8 mouse cellular contexts compared by ENCODE assay signal in genomic region chr10:89731341-89731740, GRCm38 (mm10). TPM values are rescaled to one million over a fixed set of nuclear protein-coding genes. Genes with fewer than 3 reads are reported as not detected.
DNase-seq lines count a peak whose midpoint lies in the region; ATAC-seq and TF ChIP-seq lines count a peak whose summit lies in the region.

No protein-coding gene starts in this region.

- 16% methylated on average over 5 of the region's 5 CpGs for WGBS in forebrain, embryonic 12.5 days
- 12% methylated on average over 5 of the region's 5 CpGs for WGBS in liver, postnatal 0 days (ENCODE audit: insufficient replicate concordance)

- H3K4me3 ChIP-seq in erythroblast, embryonic 14.5 days (replicated peaks) = peak overlapping the region; percentile 70
- H3K4me3 ChIP-seq in forebrain, embryonic 12.5 days (replicated peaks) = peak overlapping the region; percentile 56
- peak overlapping the region; percentile 78 for H3K4me3 ChIP-seq in liver, postnatal 0 days (ENCODE audit: low read depth, low read length)

- TF ChIP-seq CTCF in liver, postnatal 0 days (IDR thresholded peaks at IDR 0.05; ENCODE audit: low read depth) = no peak

- peak overlapping the region; percentile 65 for H3K9ac ChIP-seq in forebrain, embryonic 12.5 days
- H3K9ac ChIP-seq in liver, postnatal 0 days (replicated peaks) = peak overlapping the region; percentile 60

- peaks cover 10% of the 10 kb centered on the region for H3K36me3 ChIP-seq in erythroblast, embryonic 14.5 days (ENCODE audit: control insufficient read depth)
- peaks cover 5% of the 10 kb centered on the region for H3K36me3 ChIP-seq in forebrain, embryonic 12.5 days (replicated peaks)
- peaks cover 6% of the 10 kb centered on the region for H3K36me3 ChIP-seq in liver, postnatal 0 days (replicated peaks; ENCODE audit: insufficient read depth, low read length)

- peaks cover 24% of the 10 kb centered on the region for H3K4me1 ChIP-seq in erythroblast, embryonic 14.5 days (ENCODE audit: control insufficient read depth)
- H3K4me1 ChIP-seq in forebrain, embryonic 12.5 days = peaks cover 16% of the 10 kb centered on the region
- peaks cover 13% of the 10 kb centered on the region for H3K4me1 ChIP-seq in liver, postnatal 0 days (ENCODE audit: insufficient read depth)

- peak overlapping the region; percentile 70 for H3K4me2 ChIP-seq in forebrain, embryonic 12.5 days
- H3K4me2 ChIP-seq in liver, postnatal 0 days (ENCODE audit: low read depth, low read length) = peak overlapping the region; percentile 72

- peak; percentile 20 for DNase-seq in CD4-positive helper T cell, adult 2 months (ENCODE audit: low read depth, low spot score)
- no peak for DNase-seq in liver, postnatal 0 days
- no peak for DNase-seq in gastrocnemius, adult 18-20 months (ENCODE audit: low spot score)
- no peak for DNase-seq in frontal cortex, postnatal 36 days (ENCODE audit: low spot score in 2 of 2)
- DNase-seq in testis, postnatal 14 days (ENCODE audit: low spot score) = no peak

- H3K27ac ChIP-seq in forebrain, embryonic 12.5 days = no peak overlapping the region
- peak overlapping the region; percentile 62; the same call in 1 of the 2 replicates for H3K27ac ChIP-seq in liver, postnatal 0 days (ENCODE audit: low read depth)

- ATAC-seq in erythroblast, adult 5-6 weeks (replicated peaks; ENCODE audit: low FRiP score, poor library complexity, severe bottlenecking) = no peak
- no peak for ATAC-seq in forebrain, embryonic 12.5 days (ENCODE audit: low FRiP score)
- ATAC-seq in liver, postnatal 0 days = no peak

- no peak for TF ChIP-seq EP300 in liver, postnatal 0 days (IDR thresholded peaks at IDR 0.05; ENCODE audit: low read depth)

- no peaks in the 10 kb centered on the region for H3K27me3 ChIP-seq in erythroblast, embryonic 14.5 days (ENCODE audit: control insufficient read depth)
- H3K27me3 ChIP-seq in forebrain, embryonic 12.5 days = no peaks in the 10 kb centered on the region
- no peaks in the 10 kb centered on the region for H3K27me3 ChIP-seq in liver, postnatal 0 days (ENCODE audit: insufficient read depth, low read length)

- H3K9me3 ChIP-seq in erythroblast, embryonic 14.5 days (ENCODE audit: control insufficient read depth, low read length) = no peaks in the 10 kb centered on the region
- no peaks in the 10 kb centered on the region for H3K9me3 ChIP-seq in forebrain, embryonic 12.5 days
- H3K9me3 ChIP-seq in liver, postnatal 0 days (ENCODE audit: low read length) = no peaks in the 10 kb centered on the region

RNA-seq across cellular contexts. Expression of gene Actr6, which starts 0.8 kb away (rescaled TPM):
- polyA plus RNA-seq in erythroblast, embryonic 14.5 days (2012) = 0.06 TPM in 1 of 2 replicates, not detected in the other
- total RNA-seq in erythroblast, adult 5-6 weeks (2015; ENCODE audit: low replicate concordance) = 5.6 and 8.8 TPM in 2 replicates
- total RNA-seq in erythroblast, adult 5-6 weeks (2017; ENCODE audit: low replicate concordance) = 3.2 and 8.1 TPM in 2 replicates
- 45.0 and 45.2 TPM in 2 replicates for polyA plus RNA-seq in forebrain, embryonic 12.5 days (2016; fragmentation: Nextera tagmentation; extraction: Ambion mirVana)
- polyA plus RNA-seq in liver, postnatal 0 days (2015; fragmentation: Nextera tagmentation; extraction: Ambion mirVana) = 19.2 and 19.9 TPM in 2 replicates
- total RNA-seq in gastrocnemius, adult 18-20 months (2021) = 1 to 10 TPM; 5.5 to 7.7 TPM

RNA-seq across cellular contexts. Expression of gene Uhrf1bp1l, which starts 13.4 kb away (rescaled TPM):
- polyA plus RNA-seq in erythroblast, embryonic 14.5 days (2012) = 0.23 and 0.64 TPM in 2 replicates
- 11.7 and 14.4 TPM in 2 replicates for total RNA-seq in erythroblast, adult 5-6 weeks (2015; ENCODE audit: low replicate concordance)
- total RNA-seq in erythroblast, adult 5-6 weeks (2017; ENCODE audit: low replicate concordance) = 7.4 and 9.5 TPM in 2 replicates
- 36.9 and 42.2 TPM in 2 replicates for polyA plus RNA-seq in forebrain, embryonic 12.5 days (2016; fragmentation: Nextera tagmentation; extraction: Ambion mirVana)
- 13.2 and 14.7 TPM in 2 replicates for polyA plus RNA-seq in liver, postnatal 0 days (2015; fragmentation: Nextera tagmentation; extraction: Ambion mirVana)
- total RNA-seq in gastrocnemius, adult 18-20 months (2021) = 10 to 100 TPM; 13.2 to 21.6 TPM

RNA-seq across cellular contexts. Expression of gene Scyl2, which starts 45.3 kb away (rescaled TPM):
- 0.29 and 1.3 TPM in 2 replicates for polyA plus RNA-seq in erythroblast, embryonic 14.5 days (2012)
- total RNA-seq in erythroblast, adult 5-6 weeks (2015; ENCODE audit: low replicate concordance) = 8.6 and 14.4 TPM in 2 replicates
- 8.0 and 20.2 TPM in 2 replicates for total RNA-seq in erythroblast, adult 5-6 weeks (2017; ENCODE audit: low replicate concordance)
- polyA plus RNA-seq in forebrain, embryonic 12.5 days (2016; fragmentation: Nextera tagmentation; extraction: Ambion mirVana) = 11.8 and 13.7 TPM in 2 replicates
- 3.5 and 4.8 TPM in 2 replicates for polyA plus RNA-seq in liver, postnatal 0 days (2015; fragmentation: Nextera tagmentation; extraction: Ambion mirVana)
- 10 to 100 TPM; 12.3 to 12.9 TPM for total RNA-seq in gastrocnemius, adult 18-20 months (2021)

Comparison
In these comparisons a context has a peak if more than half of its experiments do, and no peak if none do; other contexts are left out.
1. RNA of gene Actr6, which starts 0.8 kb away (polyA plus RNA-seq): 45.0 to 45.2 TPM in forebrain, embryonic 12.5 days and 19.2 to 19.9 TPM in liver, postnatal 0 days; 0.06 TPM in erythroblast, embryonic 14.5 days; every median in the first group is over 10 times any median in the second.
2. Peak in every context shown above with its lines, with median percentiles within 50 percentile points of each other: H3K4me3 ChIP-seq.